Mouse (Mus musculus) frontal cortex, adult (tissue): Measurements from ENCODE around the gene Akap6.

Source experiments
- ATAC-seq: cut with Nextera tagmentation; 2 replicates; pipeline ENCODE4 v1.9.2; 2017; ENCODE audit warnings: mild to moderate bottlenecking, moderate library complexity, mixed read lengths; ENCODE audit not compliant: low TSS enrichment

Akap6 gene

GRCm38 (mm10) chr12:52847830-52848518 lies 148.8 kb downstream of the Akap6 start:
- ATAC-seq = peak; percentile 27

GRCm38 (mm10) chr12:52848519-52848855 lies 149.3 kb downstream of the Akap6 start:
- ATAC-seq = no peak

DNA sequence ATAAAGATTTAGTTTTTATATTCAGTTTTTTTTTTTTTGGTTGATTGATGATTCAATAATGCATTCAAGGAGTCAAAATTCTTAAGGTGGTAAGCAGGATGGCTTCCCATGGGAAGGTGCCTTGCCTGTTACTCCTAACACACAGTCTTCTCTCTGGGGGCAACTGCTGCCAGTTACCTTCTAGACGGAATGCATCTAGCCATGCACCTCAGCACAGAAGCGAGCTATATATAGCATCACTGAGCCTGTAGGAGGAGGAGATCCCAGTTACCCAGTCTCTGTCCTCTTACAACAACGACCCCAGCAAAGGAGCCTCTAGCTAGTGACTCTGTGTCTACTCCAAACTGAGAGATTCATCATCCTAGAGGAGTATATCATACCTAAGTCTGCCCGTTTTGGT lies 150.1 kb downstream of the Akap6 start:
- ATAC-seq = no peak

DNA sequence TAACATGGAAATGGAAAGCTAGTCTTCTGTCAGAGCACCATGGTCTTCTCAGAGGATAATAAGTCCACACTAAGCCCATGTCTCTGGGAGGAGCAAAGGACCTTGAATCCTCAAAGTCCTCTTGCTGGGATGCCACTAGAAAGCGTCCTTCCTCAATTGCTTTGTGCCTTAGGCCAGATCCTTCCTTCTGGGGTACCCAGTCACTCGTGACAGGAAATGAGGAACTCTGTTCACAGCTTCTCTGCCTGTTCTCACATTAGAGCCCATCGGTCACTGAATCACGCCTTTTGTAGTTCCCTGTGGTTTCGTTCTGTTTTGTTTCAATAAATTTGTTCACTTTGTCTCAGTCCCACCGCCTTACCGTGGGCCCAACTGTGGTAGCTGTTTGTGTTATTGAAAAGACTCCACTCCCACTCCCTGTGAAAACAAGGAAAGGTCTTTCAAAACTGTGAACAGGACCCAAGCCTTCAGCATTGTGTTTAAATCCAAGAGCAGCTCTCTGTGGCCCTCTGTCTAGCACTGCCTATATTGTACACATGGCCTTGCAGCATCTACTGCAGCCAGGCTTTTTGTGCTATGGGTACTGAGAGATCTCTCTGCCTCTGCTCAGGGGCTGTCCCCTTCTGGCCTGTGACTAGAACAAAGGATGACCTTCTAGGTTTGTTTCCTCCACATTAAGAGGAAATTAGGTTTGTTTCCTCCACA lies 151.3 kb downstream of the Akap6 start:
- ATAC-seq = 0 out of 2 replicates have a peak, but pooled peaks have one; percentile 18

- no peak for ATAC-seq
Measured at GRCm38 (mm10) chr12:52851221-52851620, 152.0 kb downstream of the Akap6 start.

- ATAC-seq = peak; percentile 19; the same call in 1 of the 2 replicates
Measured at GRCm38 (mm10) chr12:52854236-52854679, 155.1 kb downstream of the Akap6 start.

DNA sequence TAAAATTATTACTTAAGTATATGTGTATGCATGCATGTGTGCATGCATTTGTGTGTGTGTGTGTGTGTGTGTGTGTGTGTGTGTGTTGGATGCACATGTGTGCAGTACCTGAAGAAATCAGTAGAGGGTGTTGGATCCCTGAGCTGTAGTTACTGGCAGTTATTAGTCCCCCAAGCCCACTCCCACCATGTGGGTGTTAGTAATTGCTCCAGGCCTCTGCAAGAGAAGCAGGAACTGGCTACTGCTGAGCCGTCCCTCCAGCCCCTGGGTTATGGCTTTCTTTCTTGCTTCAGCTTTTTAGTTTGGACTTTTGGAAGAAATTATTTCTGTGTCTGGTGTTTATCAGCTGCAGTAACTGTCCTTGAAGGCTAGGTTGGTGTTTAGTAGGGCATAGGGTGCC lies 156.9 kb downstream of the Akap6 start:
- ATAC-seq = no peak

GRCm38 (mm10) chr12:52857306-52857705 lies 158.1 kb downstream of the Akap6 start:
- ATAC-seq = no peak

DNA sequence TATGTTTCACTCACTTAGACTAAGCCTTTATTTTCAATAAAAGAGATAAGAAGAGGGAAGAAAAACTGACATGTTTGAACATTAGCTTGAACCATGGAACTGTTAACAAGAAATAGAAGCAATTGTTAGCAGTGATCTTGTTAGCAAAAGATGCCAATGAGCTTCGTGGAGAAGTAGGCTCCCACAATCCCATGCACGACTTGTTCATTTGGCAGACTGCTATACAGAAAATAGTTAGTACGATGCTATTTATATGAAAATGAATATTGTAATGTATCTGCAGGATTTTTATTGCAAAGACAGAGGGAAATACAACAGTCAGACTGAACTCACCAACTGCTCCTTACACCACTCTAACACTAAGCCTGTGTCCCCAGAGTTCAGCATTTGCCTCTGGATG lies 162.7 kb downstream of the Akap6 start:
- peak; percentile 80 for ATAC-seq

DNA sequence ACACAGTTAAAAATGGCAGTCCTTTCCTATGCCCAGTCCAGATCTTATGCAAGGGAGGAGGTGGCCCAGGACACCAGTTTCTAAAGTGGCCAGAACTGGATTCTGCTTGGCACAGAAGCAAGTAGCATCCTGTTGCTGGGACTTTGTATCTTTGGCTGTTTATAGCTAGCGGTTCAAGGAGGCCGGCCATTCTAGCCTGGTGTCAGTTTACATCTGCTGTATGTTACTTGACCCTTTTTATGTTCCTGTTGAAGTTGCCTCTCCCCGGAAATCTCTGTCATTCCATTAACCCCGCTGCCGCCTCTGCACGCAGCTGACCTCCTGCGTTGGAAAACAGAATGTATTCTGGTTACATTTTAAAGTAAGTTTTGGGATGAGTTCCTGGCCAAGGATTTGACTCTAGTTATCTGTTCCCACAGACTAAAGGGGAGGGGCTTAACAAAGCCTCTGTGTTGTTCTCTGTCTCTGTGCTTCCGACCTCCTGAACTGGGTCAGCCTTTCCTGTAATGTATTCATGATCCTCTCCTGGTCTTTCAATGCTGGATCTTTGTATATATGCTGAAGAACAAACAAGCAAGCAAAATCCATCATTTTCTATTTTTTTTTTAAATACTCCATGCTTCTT lies 168.9 kb downstream of the Akap6 start:
- no peak for ATAC-seq

- ATAC-seq = peak; percentile 54; the same call in 1 of the 2 replicates
Measured at GRCm38 (mm10) chr12:52871604-52872003, 172.4 kb downstream of the Akap6 start.

DNA sequence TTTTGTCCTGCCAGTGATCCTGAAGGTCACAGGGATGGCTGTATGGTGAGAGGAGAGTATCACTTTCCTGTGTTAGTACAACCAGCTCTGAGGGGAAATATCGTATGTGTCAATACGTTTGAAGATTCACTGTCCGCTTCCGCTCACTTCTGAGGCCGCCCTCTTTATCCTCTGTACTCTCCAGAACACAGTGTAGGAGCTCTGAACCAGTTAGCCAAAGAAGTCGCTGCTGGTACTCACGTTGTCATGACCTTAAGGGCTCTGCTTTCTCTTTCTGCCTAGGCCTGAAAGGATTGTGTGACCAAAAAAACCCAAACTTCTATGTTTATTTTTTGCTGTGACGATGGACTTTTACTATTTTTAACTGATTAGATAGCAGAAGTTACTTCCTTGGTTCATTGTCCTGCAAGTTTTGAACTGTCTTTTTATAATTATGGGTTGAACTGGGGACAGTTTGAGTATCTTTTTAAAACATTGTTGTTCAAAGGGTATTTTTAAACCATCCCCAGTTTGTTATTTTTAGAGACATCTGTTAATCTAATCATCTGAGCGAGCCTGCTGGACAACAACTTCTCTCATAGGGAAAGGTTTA lies 175.2 kb downstream of the Akap6 start:
- ATAC-seq = no peak

- 0 out of 2 replicates have a peak, but pooled peaks have one; percentile 56 for ATAC-seq
Measured at GRCm38 (mm10) chr12:52876065-52876464, 176.9 kb downstream of the Akap6 start.

DNA sequence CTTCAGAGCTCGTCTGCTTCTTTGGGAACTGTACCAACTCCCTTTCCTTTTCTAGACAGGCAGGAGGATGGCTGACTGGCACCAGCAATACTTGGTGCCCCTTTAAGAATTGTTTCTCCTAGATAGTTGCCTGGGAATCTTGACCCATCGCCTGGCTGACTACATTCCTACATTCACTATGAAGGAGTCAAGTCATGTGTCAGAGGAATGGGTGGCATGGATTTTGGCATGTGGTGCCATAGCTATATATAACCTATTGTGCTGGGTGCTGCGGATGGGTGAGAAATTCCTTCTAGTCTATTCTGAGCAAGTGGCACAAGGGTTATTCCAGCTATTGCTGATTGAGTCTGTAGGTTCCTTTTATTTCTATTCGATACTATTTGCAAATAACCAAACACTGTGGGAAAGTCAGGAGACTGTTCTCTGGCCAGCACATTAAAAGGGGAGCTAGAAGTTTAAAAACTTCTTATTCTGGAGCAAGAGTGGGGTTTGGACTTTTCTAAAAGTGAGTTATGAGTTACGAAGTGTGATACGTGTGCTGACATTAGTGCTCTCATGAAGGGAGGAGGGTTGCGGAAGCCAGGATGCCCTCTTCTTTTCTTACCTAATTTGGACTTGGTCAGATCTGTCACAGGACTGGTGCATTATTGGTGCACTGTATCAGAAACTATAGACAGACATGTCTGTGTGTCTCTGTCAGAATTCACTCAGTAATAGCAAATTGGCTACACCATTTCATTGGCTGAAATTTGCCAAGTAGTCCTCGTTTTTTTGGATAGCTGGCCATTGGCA lies 178.0 kb downstream of the Akap6 start:
- no peak for ATAC-seq

DNA sequence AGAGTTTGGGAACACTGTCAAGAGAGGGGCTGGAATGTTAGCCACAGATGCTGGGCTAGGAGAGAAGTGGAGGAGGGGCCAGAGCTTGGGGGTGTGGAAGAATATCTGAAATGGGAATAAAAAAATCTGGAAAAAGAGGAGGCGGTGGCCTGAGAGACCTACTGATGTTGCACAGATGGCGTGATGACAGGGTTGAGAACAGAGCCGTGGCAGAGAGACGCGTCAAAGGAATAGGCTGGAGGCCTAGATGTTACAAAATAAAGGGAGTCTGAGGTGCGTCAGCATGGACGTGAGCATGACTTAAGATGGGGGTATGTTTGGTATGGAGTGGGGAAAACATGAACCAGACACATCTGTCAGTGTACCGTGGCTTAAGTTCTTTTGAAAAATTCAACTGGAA lies 180.1 kb downstream of the Akap6 start:
- ATAC-seq = peak; percentile 31; the same call in 1 of the 2 replicates

GRCm38 (mm10) chr12:52892519-52892918 lies 193.3 kb downstream of the Akap6 start:
- peak; percentile 93 for ATAC-seq

DNA sequence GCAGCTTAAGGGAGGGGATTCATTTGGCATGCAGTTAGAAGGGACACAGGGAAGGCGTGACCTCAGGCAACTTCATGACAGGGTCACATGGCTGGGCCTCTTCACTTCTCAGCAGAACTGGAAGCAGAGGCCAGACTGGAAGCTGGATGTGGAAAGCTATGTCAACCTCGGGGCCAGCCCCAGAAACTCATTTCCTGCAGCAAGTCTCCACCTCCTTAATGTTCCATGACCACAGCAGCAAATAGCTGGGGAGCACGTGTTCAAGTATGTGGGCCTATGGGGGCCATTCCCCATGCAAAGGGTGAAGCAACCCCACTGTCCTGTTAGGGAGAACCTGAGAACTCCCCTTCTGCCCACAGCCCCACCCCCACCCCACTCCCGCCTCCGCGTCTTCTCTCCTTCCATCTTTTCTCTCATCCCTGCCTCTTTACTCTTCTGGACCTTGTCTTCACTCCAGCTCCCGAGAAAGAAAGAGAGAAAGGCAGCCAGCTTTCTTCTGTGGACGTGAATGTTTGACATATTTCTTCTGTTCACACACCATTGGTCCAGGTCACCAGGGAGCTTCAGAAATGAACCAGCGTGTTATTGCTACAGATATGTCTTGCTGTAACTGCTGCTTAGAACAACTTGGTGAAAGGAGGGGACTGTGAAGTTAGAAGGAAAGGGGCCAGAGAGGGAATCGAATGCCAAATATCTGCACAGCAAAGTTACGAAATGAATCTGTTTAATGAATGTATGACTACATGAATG lies 194.6 kb downstream of the Akap6 start:
- ATAC-seq = no peak

GRCm38 (mm10) chr12:52895672-52896460 lies 196.7 kb downstream of the Akap6 start:
- ATAC-seq = peak; percentile 68

- no peak for ATAC-seq
Measured at GRCm38 (mm10) chr12:52896785-52897184, 197.6 kb downstream of the Akap6 start.

GRCm38 (mm10) chr12:52898130-52898529 lies 198.9 kb downstream of the Akap6 start:
- no peak for ATAC-seq
